Mouse (Mus musculus) limb, embryonic 15.5 days (tissue): Measurements from ENCODE around the gene Ctsf. TPM values are rescaled to one million over a fixed set of nuclear protein-coding genes. Genes with fewer than 3 reads are reported as not detected.
A peak's percentile ranks its signal among the peaks of the same experiment; 100 is the strongest.

Source experiments
- ATAC-seq: fragments of 200-750 bp; cut with Nextera tagmentation; 2 replicates; pipeline ENCODE4 v1.8.0; 2017; ENCODE audit warnings: low read depth, moderate TSS enrichment; ENCODE audit not compliant: insufficient number of reproducible peaks, low FRiP score, low TSS enrichment
- H3K27ac ChIP-seq: fragments of 300-500 bp; sonication (generic); 2 replicates; pipeline ENCODE4 v1.5.1; 2015; ENCODE audit warnings: moderate library complexity, mild to moderate bottlenecking, inconsistent platforms
- H3K27me3 ChIP-seq: fragments of 300-500 bp; sonication (generic); 2 replicates; pipeline ENCODE4 v1.6.1; 2015; ENCODE audit warnings: inconsistent platforms
- H3K36me3 ChIP-seq: fragments of 300-500 bp; sonication (generic); 2 replicates; pipeline ENCODE4 v1.6.1; 2015; ENCODE audit warnings: inconsistent platforms
- H3K4me1 ChIP-seq: fragments of 300-500 bp; sonication (generic); 2 replicates; pipeline ENCODE4 v1.6.1; 2015; ENCODE audit warnings: inconsistent platforms
- H3K4me2 ChIP-seq: fragments of 300-500 bp; sonication (generic); 2 replicates; pipeline ENCODE4 v1.6.1; 2015; ENCODE audit warnings: mild to moderate bottlenecking, inconsistent platforms
- H3K4me3 ChIP-seq: fragments of 300-500 bp; sonication (generic); 2 replicates; pipeline ENCODE4 v1.5.1; 2015; ENCODE audit warnings: mild to moderate bottlenecking, inconsistent platforms
- H3K9ac ChIP-seq: fragments of 300-500 bp; sonication (generic); 2 replicates; pipeline ENCODE4 v1.6.1; 2015; ENCODE audit warnings: inconsistent platforms
- H3K9me3 ChIP-seq: fragments of 300-500 bp; sonication (generic); 2 replicates; pipeline ENCODE4 v1.6.1; 2016; ENCODE audit warnings: inconsistent platforms
- WGBS: fragments of 180-500 bp; shearing (Covaris S2); methylation state at CpG from one replicate; pipeline ENCODE4 v1.1.7; 2015; 5-methylcytosine and 5-hydroxymethylcytosine counted together
- polyA plus RNA-seq: library from polyadenylated mRNA; unstranded; fragments of >200 nt; fragmentation: Nextera tagmentation; extraction: Ambion mirVana; gene quantifications from 2 replicates; pipeline ENCODE4 v1.2.1, GENCODE M21; 2015

The Ctsf gene
- polyA plus RNA-seq, 1 experiment from 2014 or later, result 48.6 TPM

GRCm38 (mm10) chr19:4829156-4829555, 25.8 kb upstream of the Ctsf start:
- no peak overlapping the region for H3K27ac ChIP-seq
- no peaks in the 10 kb centered on the region for H3K27me3 ChIP-seq
- no peak overlapping the region for H3K9ac ChIP-seq
- peaks cover 34% of the 10 kb centered on the region for H3K36me3 ChIP-seq
- no peaks in the 10 kb centered on the region for H3K4me1 ChIP-seq
- 55% methylated on average over 7 of the region's 7 CpGs for WGBS
- ATAC-seq, result no peak
- H3K4me2 ChIP-seq, result no peak overlapping the region
- no peaks in the 10 kb centered on the region for H3K9me3 ChIP-seq
- H3K4me3 ChIP-seq, result no peak overlapping the region

- Histone ChIP-seq H3K4me3 (no peak overlapping the region), H3K27me3 (no peaks in the 10 kb centered on the region), H3K9ac (no peak overlapping the region), H3K4me1 (peaks cover 9% of the 10 kb centered on the region), H3K36me3 (peaks cover 16% of the 10 kb centered on the region; the same call in 1 of the 2 replicates), H3K4me2 (no peak overlapping the region), H3K27ac (no peak overlapping the region), H3K9me3 (no peaks in the 10 kb centered on the region)
- no peak for ATAC-seq
- WGBS, result 79% methylated on average over 8 of the region's 8 CpGs
These were observed 21.0 kb upstream of the Ctsf start for GRCm38 (mm10) chr19:4833977-4834376.

GRCm38 (mm10) chr19:4836096-4836495, 18.8 kb upstream of the Ctsf start:
- no peak for ATAC-seq
- Histone ChIP-seq H3K4me1 (peaks cover 16% of the 10 kb centered on the region), H3K9ac (no peak overlapping the region), H3K4me2 (no peak overlapping the region), H3K9me3 (no peaks in the 10 kb centered on the region), H3K4me3 (no peak overlapping the region), H3K36me3 (peaks cover 7% of the 10 kb centered on the region; the same call in 1 of the 2 replicates), H3K27ac (no peak overlapping the region), H3K27me3 (peaks cover 15% of the 10 kb centered on the region)
- WGBS, result 73% methylated on average over 2 of the region's 2 CpGs

GRCm38 (mm10) chr19:4837049-4837448, 17.9 kb upstream of the Ctsf start:
- Histone ChIP-seq H3K36me3 (peaks cover 7% of the 10 kb centered on the region; the same call in 1 of the 2 replicates), H3K9me3 (no peaks in the 10 kb centered on the region), H3K4me3 (no peak overlapping the region), H3K4me2 (no peak overlapping the region), H3K4me1 (peaks cover 16% of the 10 kb centered on the region), H3K27ac (no peak overlapping the region), H3K9ac (no peak overlapping the region), H3K27me3 (peaks cover 25% of the 10 kb centered on the region)
- 95% methylated on average over 6 of the region's 6 CpGs for WGBS
- no peak for ATAC-seq

- 31% methylated on average over 10 of the region's 10 CpGs for WGBS
- no peaks in the 10 kb centered on the region for H3K9me3 ChIP-seq
- 0 out of 2 replicates have a peak overlapping the region, but pooled peaks have one; percentile 3 for H3K27ac ChIP-seq
- H3K4me1 ChIP-seq, result peaks cover 16% of the 10 kb centered on the region
- no peaks in the 10 kb centered on the region for H3K36me3 ChIP-seq
- H3K4me2 ChIP-seq, result peak overlapping the region; percentile 97
- peaks cover 28% of the 10 kb centered on the region for H3K27me3 ChIP-seq
- no peak for ATAC-seq
- peak overlapping the region; percentile 66 for H3K9ac ChIP-seq
- H3K4me3 ChIP-seq, result peak overlapping the region; percentile 63
These were observed 16.3 kb upstream of the Ctsf start for GRCm38 (mm10) chr19:4838526-4839140.

- H3K36me3 ChIP-seq, result no peaks in the 10 kb centered on the region
- H3K4me1 ChIP-seq, result peaks cover 16% of the 10 kb centered on the region
- WGBS, result under 1% methylated on average over 25 of the region's 25 CpGs
- H3K9ac ChIP-seq, result peak within 1 kb of the TSS; percentile 66
- no peaks in the 10 kb centered on the region for H3K9me3 ChIP-seq
- peaks cover 28% of the 10 kb centered on the region for H3K27me3 ChIP-seq
- H3K4me2 ChIP-seq, result peak within 1 kb of the TSS; percentile 97
- ATAC-seq, result peak; percentile 95
- H3K27ac ChIP-seq, result 0 out of 2 replicates have a peak within 1 kb of the TSS, but pooled peaks have one; percentile 3
- H3K4me3 ChIP-seq, result peak within 1 kb of the TSS; percentile 63
These were observed 15.8 kb upstream of the Ctsf start, which contains the start of the genes Ccs and Ccdc87 for GRCm38 (mm10) chr19:4839149-4839548. TSS of gene Ccs (minus strand) at chr19:4839332. TSS of gene Ccdc87 (plus strand) at chr19:4839366.

GRCm38 (mm10) chr19:4840848-4841247, 14.1 kb upstream of the Ctsf start:
- peaks cover 32% of the 10 kb centered on the region for H3K27me3 ChIP-seq
- no peak overlapping the region for H3K27ac ChIP-seq
- no peaks in the 10 kb centered on the region for H3K9me3 ChIP-seq
- 85% methylated on average over 9 of the region's 9 CpGs for WGBS
- ATAC-seq, result no peak
- no peaks in the 10 kb centered on the region for H3K36me3 ChIP-seq
- no peak overlapping the region for H3K4me3 ChIP-seq
- H3K4me1 ChIP-seq, result peaks cover 16% of the 10 kb centered on the region
- H3K4me2 ChIP-seq, result no peak overlapping the region
- H3K9ac ChIP-seq, result no peak overlapping the region

GRCm38 (mm10) chr19:4842611-4843010, 12.3 kb upstream of the Ctsf start:
- Histone ChIP-seq H3K27ac (no peak overlapping the region), H3K4me1 (peaks cover 16% of the 10 kb centered on the region), H3K4me2 (no peak overlapping the region), H3K27me3 (peaks cover 32% of the 10 kb centered on the region), H3K4me3 (no peak overlapping the region), H3K36me3 (no peaks in the 10 kb centered on the region), H3K9ac (no peak overlapping the region), H3K9me3 (no peaks in the 10 kb centered on the region)
- ATAC-seq, result no peak
- WGBS, result 60% methylated on average over 2 of the region's 2 CpGs

- Histone ChIP-seq H3K36me3 (no peaks in the 10 kb centered on the region), H3K9me3 (no peaks in the 10 kb centered on the region), H3K4me1 (no peaks in the 10 kb centered on the region), H3K4me3 (no peak overlapping the region), H3K27ac (no peak overlapping the region), H3K4me2 (no peak overlapping the region), H3K27me3 (peaks cover 19% of the 10 kb centered on the region), H3K9ac (no peak overlapping the region)
- ATAC-seq, result no peak
- WGBS, result 60% methylated on average over 2 of the region's 2 CpGs
These were observed 9.1 kb upstream of the Ctsf start for GRCm38 (mm10) chr19:4845846-4846245.

- H3K36me3 ChIP-seq, result no peaks in the 10 kb centered on the region
- peaks cover 4% of the 10 kb centered on the region; the same call in 1 of the 2 replicates for H3K27me3 ChIP-seq
- 35% methylated on average over 7 of the region's 7 CpGs for WGBS
- no peaks in the 10 kb centered on the region for H3K4me1 ChIP-seq
- H3K9me3 ChIP-seq, result no peaks in the 10 kb centered on the region
- H3K4me3 ChIP-seq, result no peak overlapping the region
- ATAC-seq, result no peak
- H3K27ac ChIP-seq, result no peak overlapping the region
- no peak overlapping the region for H3K4me2 ChIP-seq
- H3K9ac ChIP-seq, result no peak overlapping the region
These were observed 7.4 kb upstream of the Ctsf start for GRCm38 (mm10) chr19:4847490-4847889.

GRCm38 (mm10) chr19:4849800-4850199, 5.1 kb upstream of the Ctsf start:
- no peak overlapping the region for H3K9ac ChIP-seq
- H3K4me2 ChIP-seq, result no peak overlapping the region
- 51% methylated on average over 4 of the region's 4 CpGs for WGBS
- H3K9me3 ChIP-seq, result no peaks in the 10 kb centered on the region
- no peak overlapping the region for H3K4me3 ChIP-seq
- peaks cover 4% of the 10 kb centered on the region; the same call in 1 of the 2 replicates for H3K27me3 ChIP-seq
- no peak for ATAC-seq
- H3K36me3 ChIP-seq, result no peaks in the 10 kb centered on the region
- H3K4me1 ChIP-seq, result 0 out of 2 replicates have a peak, but pooled peaks cover 4% of the 10 kb centered on the region
- H3K27ac ChIP-seq, result no peak overlapping the region

GRCm38 (mm10) chr19:4850281-4850680, 4.6 kb upstream of the Ctsf start:
- 43% methylated on average over 5 of the region's 5 CpGs for WGBS
- Histone ChIP-seq H3K27me3 (peaks cover 3% of the 10 kb centered on the region; the same call in 1 of the 2 replicates), H3K4me3 (no peak overlapping the region), H3K27ac (no peak overlapping the region), H3K4me2 (no peak overlapping the region), H3K36me3 (no peaks in the 10 kb centered on the region), H3K9ac (no peak overlapping the region), H3K9me3 (no peaks in the 10 kb centered on the region), H3K4me1 (peaks cover 7% of the 10 kb centered on the region)
- ATAC-seq, result no peak
